Mouse (Mus musculus): Measurements from ENCODE around the gene Gpm6b. TPM values are rescaled to one million over a fixed set of nuclear protein-coding genes. Genes with fewer than 3 reads are reported as not detected.

Gene Gpm6b
- total RNA-seq, 2 experiments from 2014 or later, result 0.84 TPM; not detected in 1

Other genes with a start within 250 kb of the Gpm6b start
- gene Gemin8, start 68.5 kb upstream of the Gpm6b start, total RNA-seq (2015; ENCODE audit: low replicate concordance), result 10.8 and 17.2 TPM in 2 replicates
- gene Gemin8, start 68.5 kb upstream of the Gpm6b start, total RNA-seq (2017; ENCODE audit: low replicate concordance), result 6.6 and 8.9 TPM in 2 replicates
- gene Trappc2, start 201.7 kb downstream of the Gpm6b start, total RNA-seq (2015; ENCODE audit: low replicate concordance), result 2.9 and 3.6 TPM in 2 replicates
- 1.7 and 7.4 TPM in 2 replicates for gene Trappc2, start 201.7 kb downstream of the Gpm6b start, total RNA-seq (2017; ENCODE audit: low replicate concordance)
- 7.9 and 9.6 TPM in 2 replicates for gene Ofd1, start 201.8 kb downstream of the Gpm6b start, total RNA-seq (2015; ENCODE audit: low replicate concordance)
- gene Ofd1, start 201.8 kb downstream of the Gpm6b start, total RNA-seq (2017; ENCODE audit: low replicate concordance), result 6.2 and 11.2 TPM in 2 replicates
- gene Rab9, start 241.0 kb downstream of the Gpm6b start, total RNA-seq (2015; ENCODE audit: low replicate concordance), result 19.8 and 25.2 TPM in 2 replicates
- 16.3 and 38.1 TPM in 2 replicates for gene Rab9, start 241.0 kb downstream of the Gpm6b start, total RNA-seq (2017; ENCODE audit: low replicate concordance)

Data from erythroid progenitor cell, adult 5-6 weeks (primary cell).